Mouse (Mus musculus): ENCODE data around the gene Sstr3.

Sstr3 gene

DNA sequence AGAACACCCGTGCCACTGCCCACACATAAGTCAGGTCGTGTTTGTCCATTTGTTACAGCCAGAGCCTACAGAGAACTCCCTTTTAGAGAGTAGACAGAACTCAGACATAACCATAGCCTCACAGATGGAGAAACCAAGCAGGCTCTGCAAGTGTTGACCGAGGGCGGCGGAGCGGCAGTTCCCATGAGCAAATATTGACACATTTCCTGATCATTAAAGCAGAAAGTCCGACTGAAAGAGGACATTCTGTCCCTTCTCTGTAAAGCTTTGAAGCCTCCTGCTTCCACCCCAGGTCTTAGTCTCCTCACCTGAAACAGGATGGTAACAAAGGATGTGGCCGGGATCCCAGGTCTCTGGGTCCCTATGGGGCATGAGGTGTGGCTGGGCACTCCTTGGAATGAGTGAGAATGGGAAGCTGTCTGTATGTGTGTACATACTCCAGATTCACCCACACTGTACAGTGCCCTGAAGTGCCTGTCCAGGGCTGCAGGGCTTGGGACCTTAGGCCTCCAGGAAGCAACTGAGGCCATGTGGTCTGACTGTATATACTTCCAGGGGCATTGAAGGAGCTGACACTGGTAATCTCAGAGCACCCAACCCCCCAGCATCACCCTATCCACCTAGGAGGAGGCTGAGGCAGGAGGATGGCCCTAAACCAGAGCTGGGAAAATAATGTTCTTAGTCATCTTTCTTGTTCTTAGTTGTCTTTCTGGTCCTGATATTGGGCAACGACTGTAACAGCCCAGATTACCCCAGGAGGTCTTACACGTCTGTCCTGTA lies 11.7 kb downstream of the Sstr3 start:
- in situ Hi-C loops (cut with MboI; ENCODE audit: unreplicated experiment in 2 of 2) = loop anchor here (5.0 to 10.0 kb wide), 5 partner anchors 85 to 558 kb away; partner anchors contain the start of gene Eif3d (in 1 of the 2)

DNA sequence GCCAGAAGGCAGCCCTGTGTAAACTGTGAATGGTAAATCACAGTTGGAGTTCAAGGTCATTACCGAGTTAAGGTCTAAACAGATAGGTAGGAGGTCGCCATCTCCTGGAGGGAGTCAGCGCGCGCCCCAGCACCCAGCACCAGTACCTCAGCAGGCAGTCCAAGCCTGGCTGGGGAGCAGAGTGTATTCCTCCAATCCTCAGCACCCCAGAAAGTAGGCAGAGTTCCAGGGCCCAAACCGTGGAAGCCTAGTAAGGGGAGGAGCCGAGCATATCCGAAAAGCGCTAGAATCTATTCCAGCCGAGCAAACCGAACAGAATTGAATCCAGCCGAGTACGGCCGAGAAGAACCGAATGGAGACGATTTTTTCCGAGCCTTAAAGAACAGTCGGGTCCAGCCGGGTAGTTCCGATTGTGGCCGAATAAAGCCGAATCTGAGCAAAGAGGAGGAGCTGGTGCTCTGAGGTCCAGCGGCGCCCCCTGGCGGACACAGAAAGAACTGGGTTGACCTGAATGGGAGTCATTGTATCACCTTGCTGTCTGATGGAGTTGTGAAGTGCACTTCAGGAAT lies 12.5 kb downstream of the Sstr3 start:
- in situ Hi-C loops (cut with MboI; ENCODE audit: unreplicated experiment in 2 of 2) = loop anchor here (5.0 to 10.0 kb wide), 5 partner anchors 85 to 557 kb away; partner anchors contain the start of gene Eif3d (in 1 of the 2)

DNA sequence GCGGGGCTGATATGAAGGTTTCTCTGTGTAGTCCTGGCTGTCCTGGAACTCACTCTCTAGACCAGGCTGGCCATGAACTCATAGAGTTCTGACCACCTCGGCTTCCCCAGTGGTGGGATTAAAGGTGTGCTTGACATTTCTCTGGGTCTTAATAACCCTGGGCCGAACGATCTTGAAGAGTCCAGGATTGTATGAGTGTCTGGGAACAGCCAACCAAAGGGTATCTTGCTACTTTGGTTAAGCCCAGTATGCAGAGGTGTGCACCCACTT lies 13.1 kb downstream of the Sstr3 start:
- in situ Hi-C loops (cut with MboI; ENCODE audit: unreplicated experiment in 2 of 2) = loop anchor here (5.0 to 10.0 kb wide), 5 partner anchors 84 to 557 kb away; partner anchors contain the start of gene Eif3d (in 1 of the 2)

DNA sequence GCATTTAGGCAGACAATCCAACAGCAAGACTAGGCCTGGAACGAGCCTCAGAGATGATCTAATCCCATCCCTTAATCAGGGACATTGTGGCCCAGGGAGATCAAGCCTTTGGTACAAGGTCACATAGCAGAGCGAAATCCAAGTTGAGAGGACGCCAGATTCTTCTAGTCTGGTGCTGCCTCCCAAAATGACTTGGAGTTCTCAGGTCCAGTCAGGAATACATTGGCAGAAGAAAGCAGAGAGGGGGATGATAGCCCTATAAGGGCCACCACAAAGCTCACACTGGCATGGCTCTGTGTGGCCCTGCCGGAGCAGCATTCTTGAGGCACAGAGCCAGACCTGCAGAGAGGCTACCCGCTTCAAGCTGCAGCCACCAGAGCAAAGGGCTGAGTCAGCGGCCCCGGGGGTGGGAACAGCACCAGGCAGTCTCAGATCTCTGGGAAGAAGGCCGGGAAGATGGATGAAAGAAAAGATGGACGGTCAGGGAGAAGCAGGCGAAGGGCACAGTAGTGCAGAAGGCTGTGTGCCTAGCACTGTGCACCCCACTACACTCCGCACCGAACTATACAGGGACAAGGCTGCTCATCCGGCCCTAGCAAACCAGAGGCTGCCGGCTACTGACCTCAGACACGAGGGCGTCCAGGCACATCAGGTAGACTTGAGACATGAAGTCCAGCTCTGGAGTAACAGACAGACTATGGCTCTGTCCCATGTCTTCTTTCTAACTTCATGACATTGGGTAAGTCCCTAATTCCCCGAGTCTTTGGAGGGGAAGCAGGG lies 13.6 kb downstream of the Sstr3 start, which contains the start of gene C1qtnf6:
Gene C1qtnf6 (minus strand): TSS at position 746 of the 780 bp plus-strand sequence.
- in situ Hi-C loops (cut with MboI; ENCODE audit: unreplicated experiment in 2 of 2) = loop anchor here (5.0 to 10.0 kb wide), 5 partner anchors 84 to 556 kb away; partner anchors contain the start of gene Eif3d (in 1 of the 2)

GRCm38 (mm10) chr15:78530141-78530540 lies 14.3 kb downstream of the Sstr3 start:
- in situ Hi-C loops (cut with MboI; ENCODE audit: unreplicated experiment in 2 of 2) = loop anchor here (5.0 to 10.0 kb wide), 5 partner anchors 83 to 555 kb away; partner anchors contain the start of gene Eif3d (in 1 of the 2)

DNA sequence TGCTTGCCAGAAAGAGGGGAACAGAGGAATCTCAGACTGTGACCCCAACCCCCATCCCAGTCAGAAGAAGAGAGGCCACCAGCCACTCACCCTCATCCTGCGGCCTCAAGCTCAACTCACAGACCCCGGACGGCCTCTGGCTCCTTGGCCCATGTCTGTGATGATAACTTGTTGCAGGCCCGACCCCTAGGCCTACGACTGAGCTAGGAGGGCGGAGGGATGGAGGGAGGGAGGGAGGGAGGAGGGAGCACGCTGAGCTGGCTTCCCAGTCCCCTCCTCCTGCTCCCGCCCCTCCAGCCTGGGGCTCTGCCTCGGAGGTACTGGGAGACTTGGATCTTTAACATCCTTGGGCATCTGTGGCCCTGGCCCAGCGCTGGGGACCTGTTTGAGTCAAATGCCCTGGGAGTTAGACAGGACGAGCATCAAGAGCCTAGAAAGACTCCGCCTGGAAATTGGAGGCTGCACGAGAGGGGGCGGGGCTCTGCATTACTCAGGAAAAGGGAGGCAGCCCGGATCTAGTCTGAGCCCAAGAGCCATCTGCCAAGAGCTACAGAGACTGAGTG lies 15.0 kb downstream of the Sstr3 start:
- in situ Hi-C loops (cut with MboI; ENCODE audit: unreplicated experiment in 2 of 2) = no loop called here

- in situ Hi-C loops (cut with MboI; ENCODE audit: unreplicated experiment in 2 of 2) = no loop called here
Observed at GRCm38 (mm10) chr15:78528726-78529411, 15.6 kb downstream of the Sstr3 start.

- in situ Hi-C loops (cut with MboI; ENCODE audit: unreplicated experiment in 2 of 2) = no loop called here
Observed at GRCm38 (mm10) chr15:78527973-78528372, 16.5 kb downstream of the Sstr3 start.

DNA sequence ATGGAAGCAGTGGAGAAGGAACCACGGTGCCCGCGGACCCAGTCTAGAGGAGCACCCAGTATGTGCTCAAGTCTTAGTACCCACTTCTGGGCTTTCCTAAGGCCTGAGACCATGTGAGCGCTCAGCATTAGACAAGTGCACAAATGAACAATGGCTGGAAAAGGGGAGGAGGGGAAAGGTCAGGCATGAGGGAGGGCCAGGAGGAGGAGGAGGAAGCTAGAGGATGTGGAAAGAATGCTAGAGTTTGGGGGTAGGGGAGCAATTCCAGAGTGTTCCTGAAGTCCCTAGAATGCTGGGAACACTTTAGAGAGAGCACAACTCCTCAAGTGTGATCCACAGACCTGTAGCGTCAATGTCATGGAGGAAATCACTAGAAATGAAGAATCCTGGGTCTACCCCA lies 20.3 kb downstream of the Sstr3 start:
- in situ Hi-C loops (cut with MboI; ENCODE audit: unreplicated experiment in 2 of 2) = no loop called here

DNA sequence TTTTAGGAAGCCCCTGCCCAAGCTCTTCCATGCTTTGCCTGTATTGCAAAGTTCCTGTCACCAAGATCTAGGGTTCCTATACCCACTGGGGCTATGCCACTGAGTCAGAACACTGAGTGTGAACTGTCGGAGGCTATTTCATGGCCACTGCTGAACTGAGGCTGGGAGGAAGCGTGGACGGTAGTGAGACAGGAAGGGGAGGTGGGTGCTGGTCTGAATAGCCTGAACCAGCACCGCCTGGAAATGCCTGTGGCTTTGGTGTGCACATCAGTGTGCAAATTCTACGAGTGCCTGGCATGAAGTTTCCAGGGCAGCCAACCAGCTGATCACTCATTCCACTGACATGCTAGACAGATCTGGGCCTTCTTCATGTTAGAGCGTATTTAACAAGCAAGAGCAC lies 22.6 kb downstream of the Sstr3 start:
- in situ Hi-C loops (cut with MboI; ENCODE audit: unreplicated experiment in 2 of 2) = no loop called here

DNA sequence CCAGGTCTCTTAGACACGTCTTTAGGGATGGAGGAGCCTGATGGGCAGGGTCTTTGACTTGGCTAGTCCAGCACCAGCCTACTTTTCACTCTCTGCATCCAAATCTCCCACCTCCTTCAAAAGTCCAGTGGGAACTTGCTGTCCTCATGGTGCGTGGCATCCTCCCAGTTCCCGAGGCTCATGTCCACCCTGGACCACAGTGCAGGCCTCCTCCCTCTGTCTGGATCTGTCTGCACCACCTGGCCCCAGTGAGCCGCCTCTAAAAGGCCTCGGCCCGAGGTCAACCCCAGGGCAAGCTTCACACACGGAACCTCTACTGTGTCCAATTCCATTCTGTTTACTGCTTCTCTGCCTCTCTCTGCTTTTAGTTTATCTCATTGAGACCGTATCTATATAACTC lies 23.2 kb downstream of the Sstr3 start:
- in situ Hi-C loops (cut with MboI; ENCODE audit: unreplicated experiment in 2 of 2) = no loop called here

GRCm38 (mm10) chr15:78520112-78520715 lies 24.3 kb downstream of the Sstr3 start:
- in situ Hi-C loops (cut with MboI; ENCODE audit: unreplicated experiment in 2 of 2) = no loop called here

- in situ Hi-C loops (cut with MboI; ENCODE audit: unreplicated experiment in 2 of 2) = no loop called here
Observed at GRCm38 (mm10) chr15:78518221-78518620, 26.3 kb downstream of the Sstr3 start.

GRCm38 (mm10) chr15:78515759-78516158 lies 28.7 kb downstream of the Sstr3 start:
- in situ Hi-C loops (cut with MboI; ENCODE audit: unreplicated experiment in 2 of 2) = no loop called here

DNA sequence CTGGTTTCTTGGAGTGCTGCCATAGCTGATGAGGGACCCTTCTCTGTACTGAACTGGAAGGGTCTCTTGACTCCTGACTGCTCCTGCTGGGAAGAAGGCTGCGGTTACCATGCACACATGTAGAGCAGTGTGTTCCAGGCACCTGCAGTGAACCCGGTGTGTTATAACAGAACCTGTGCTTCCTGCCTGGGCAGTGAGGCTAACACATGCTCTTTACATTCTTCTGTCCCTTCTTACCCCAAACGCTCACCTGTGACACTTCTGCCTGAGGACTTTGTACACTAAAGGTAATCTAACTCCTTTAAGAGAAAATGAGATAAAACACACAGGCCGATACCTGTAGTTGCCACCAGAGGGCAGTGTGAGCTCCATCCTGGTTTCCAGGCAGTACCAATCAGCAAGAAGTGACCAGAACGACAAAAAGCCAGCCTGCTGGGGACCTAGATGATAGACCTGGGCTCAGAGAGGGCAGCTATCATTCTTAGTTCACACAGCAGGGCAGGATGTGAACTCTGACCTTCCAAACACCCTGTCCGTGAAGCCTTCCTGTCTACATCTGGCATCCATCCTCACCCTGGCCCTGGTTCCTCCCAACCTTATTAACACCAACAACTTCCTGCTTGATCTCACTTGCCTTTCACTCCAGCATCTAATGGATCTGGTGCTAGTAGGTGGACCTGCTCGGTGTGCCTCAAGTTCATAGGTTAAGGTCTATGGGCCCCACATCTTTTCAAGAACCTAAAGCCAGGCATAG lies 29.9 kb downstream of the Sstr3 start:
- in situ Hi-C loops (cut with MboI; ENCODE audit: unreplicated experiment in 2 of 2) = no loop called here

DNA sequence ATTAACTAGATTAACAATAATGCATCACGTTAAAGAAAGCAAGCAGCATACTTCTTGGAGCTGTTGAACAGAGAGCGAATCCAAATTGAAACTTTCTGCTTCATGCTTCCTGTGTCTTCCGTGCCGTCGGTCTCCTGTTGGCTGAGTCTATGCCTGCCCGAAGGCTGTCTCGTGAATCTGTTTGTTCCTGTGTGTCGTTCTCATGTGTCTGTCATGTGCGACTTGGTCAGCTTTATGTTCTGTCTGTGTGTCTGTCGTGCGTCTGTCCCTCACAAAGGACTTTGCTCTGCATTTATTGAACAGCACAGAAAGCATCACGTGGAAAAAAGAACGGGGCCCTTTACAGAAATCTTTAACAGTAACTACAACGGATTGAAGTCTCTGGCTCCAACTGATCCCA lies 31.5 kb downstream of the Sstr3 start:
- in situ Hi-C loops (cut with MboI; ENCODE audit: unreplicated experiment in 2 of 2) = no loop called here

DNA sequence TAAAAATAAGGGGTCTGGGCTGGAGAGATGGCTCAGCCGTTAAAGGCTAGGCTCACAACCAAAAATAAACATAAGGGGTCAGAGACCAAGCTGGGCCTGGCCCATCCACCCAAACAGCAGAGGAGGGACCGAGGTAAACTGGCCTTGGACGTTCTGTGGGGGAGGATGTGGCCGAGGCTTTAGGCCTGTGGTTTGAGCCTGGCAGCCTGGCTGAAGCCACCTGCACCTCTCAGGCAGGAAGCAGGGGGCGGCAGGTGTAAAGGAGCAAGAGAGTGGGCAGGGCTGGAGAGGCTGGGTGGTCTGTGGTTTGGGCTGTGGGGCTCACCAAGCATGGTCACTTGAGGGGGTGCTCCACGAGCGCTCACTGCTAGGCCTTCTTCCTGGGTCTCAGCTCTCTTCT lies 32.5 kb downstream of the Sstr3 start:
- in situ Hi-C loops (cut with MboI; ENCODE audit: unreplicated experiment in 2 of 2) = no loop called here

GRCm38 (mm10) chr15:78510736-78511135 lies 33.7 kb downstream of the Sstr3 start:
- in situ Hi-C loops (cut with MboI; ENCODE audit: unreplicated experiment in 2 of 2) = no loop called here

DNA sequence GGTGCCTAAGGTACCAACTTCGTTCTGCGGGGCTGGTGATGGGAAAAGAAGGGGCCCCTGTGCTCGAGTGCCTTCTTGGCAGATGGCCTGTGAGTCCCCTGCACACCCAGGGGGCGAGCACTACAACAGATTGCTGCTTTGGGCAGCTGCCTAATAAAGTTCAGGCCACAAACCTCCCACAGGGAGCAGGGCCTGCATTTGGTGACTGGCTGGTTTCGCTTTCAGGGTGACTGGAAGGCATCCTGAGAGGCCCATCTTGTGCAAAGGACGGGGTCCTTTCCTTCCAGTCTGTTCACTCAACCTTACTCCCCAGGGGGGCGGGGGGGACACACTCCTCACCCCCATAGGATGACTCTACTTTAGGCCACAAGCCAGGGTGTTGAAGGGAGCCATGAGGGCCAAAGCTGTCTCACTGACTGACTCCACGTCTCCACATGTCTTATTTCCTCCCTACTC lies 34.3 kb downstream of the Sstr3 start:
- in situ Hi-C loops (cut with MboI; ENCODE audit: unreplicated experiment in 2 of 2) = no loop called here
